Mouse (Mus musculus): ENCODE measurements around the gene Gm960. TPM values are rescaled to one million over a fixed set of nuclear protein-coding genes. Genes with fewer than 3 reads are reported as not detected.
A peak's percentile ranks its signal among the peaks of the same experiment; 100 is the strongest.

The Gm960 gene
- polyA plus RNA-seq, 1 experiment from 2014 or later, result 5.4 TPM

DNA sequence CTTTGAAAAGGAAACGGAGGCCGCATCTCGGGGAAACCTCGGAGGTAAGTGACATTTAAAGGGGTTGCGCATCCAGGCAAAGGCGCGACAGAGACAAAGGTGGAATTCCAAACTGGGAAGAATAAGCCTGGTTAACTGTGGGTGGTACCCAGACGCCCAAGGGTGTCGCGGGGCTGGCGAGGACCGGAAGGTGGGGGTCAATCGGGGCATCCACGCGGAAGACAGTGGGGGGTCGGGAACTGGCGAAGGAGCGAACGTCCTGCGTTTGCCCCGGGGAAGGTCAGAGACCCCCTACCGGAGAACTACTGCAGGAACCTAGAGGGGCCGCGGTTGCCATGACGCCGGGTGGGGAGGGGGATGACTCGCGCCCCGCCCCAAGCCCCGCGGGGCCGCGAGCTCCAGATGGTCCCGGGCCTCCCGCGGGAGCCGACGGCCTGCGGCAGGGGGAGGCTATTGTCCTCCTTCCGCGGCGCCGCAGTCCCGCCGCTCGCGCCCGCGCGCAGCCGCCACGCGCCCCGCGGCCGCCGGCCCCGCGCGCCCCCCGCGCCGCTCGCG is 13.2 kb upstream of the Gm960 start:
- Histone ChIP-seq H3K27me3 (peaks cover 50% of the 10 kb centered on the region), H3K27ac (replicated peaks) (no peak overlapping the region), H3K36me3 (no peaks in the 10 kb centered on the region), H3K4me2 (replicated peaks) (peak overlapping the region; percentile 97), H3K4me3 (replicated peaks) (peak overlapping the region; percentile 53), H3K4me1 (peaks cover 20% of the 10 kb centered on the region), H3K9ac (0 out of 2 replicates have a peak overlapping the region, but pooled peaks have one; percentile 15), H3K9me3 (replicated peaks) (no peaks in the 10 kb centered on the region)
- WGBS, result 3% methylated on average over 55 of the region's 65 CpGs
- 0 out of 2 replicates have a peak, but pooled peaks have one; percentile 39 for ATAC-seq (ENCODE audit: insufficient number of reproducible peaks, low FRiP score, low TSS enrichment, low read depth)

GRCm38 (mm10) chr19:4711098-4711600 is 12.7 kb upstream of the Gm960 start, which contains the start of gene Sptbn2:
Gene Sptbn2 (plus strand): TSS chr19:4711167.
- WGBS, result 15% methylated on average over 13 of the region's 13 CpGs
- H3K4me2 ChIP-seq (replicated peaks), result peak within 1 kb of the TSS; percentile 97
- H3K9ac ChIP-seq, result 0 out of 2 replicates have a peak within 1 kb of the TSS, but pooled peaks have one; percentile 15
- peaks cover 20% of the 10 kb centered on the region for H3K4me1 ChIP-seq
- H3K27me3 ChIP-seq, result peaks cover 50% of the 10 kb centered on the region
- H3K27ac ChIP-seq (replicated peaks), result no peak within 1 kb of the TSS
- H3K9me3 ChIP-seq (replicated peaks), result no peaks in the 10 kb centered on the region
- no peaks in the 10 kb centered on the region for H3K36me3 ChIP-seq
- ATAC-seq (ENCODE audit: insufficient number of reproducible peaks, low FRiP score, low TSS enrichment, low read depth), result no peak
- peak within 1 kb of the TSS; percentile 53 for H3K4me3 ChIP-seq (replicated peaks)

DNA sequence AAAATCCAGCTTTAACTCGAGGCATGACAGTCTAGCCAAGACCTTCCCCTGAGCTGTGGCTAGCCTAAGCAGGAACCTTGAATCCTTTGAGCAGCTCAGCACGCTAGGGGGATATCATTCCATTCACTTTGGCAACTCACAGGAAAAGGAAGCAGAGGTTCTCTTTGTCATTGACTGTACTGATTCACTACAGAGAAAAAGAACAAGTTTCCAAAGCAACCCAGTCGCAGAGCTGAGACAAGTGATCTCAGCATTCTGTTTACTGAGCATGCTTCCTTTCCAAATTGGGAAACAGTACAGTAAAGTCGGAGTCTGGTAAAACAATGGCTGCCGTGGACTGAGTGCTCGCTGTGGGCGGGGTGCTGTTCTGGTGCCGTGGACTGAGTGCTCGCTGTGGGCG is 10.3 kb upstream of the Gm960 start:
- Histone ChIP-seq H3K4me2 (replicated peaks) (no peak overlapping the region), H3K36me3 (no peaks in the 10 kb centered on the region), H3K4me1 (peaks cover 20% of the 10 kb centered on the region), H3K27ac (replicated peaks) (no peak overlapping the region), H3K4me3 (replicated peaks) (no peak overlapping the region), H3K27me3 (peaks cover 41% of the 10 kb centered on the region), H3K9ac (no peak overlapping the region), H3K9me3 (replicated peaks) (no peaks in the 10 kb centered on the region)
- ATAC-seq (ENCODE audit: insufficient number of reproducible peaks, low FRiP score, low TSS enrichment, low read depth), result no peak
- 80% methylated on average over 10 of the region's 10 CpGs for WGBS

- Histone ChIP-seq H3K4me3 (replicated peaks) (no peak overlapping the region), H3K9ac (no peak overlapping the region), H3K4me2 (replicated peaks) (no peak overlapping the region), H3K27me3 (peaks cover 47% of the 10 kb centered on the region), H3K4me1 (peaks cover 8% of the 10 kb centered on the region; the same call in 1 of the 2 replicates), H3K27ac (replicated peaks) (no peak overlapping the region), H3K9me3 (replicated peaks) (no peaks in the 10 kb centered on the region), H3K36me3 (no peaks in the 10 kb centered on the region)
- WGBS, result 65% methylated on average over 7 of the region's 7 CpGs
- ATAC-seq (ENCODE audit: insufficient number of reproducible peaks, low FRiP score, low TSS enrichment, low read depth), result no peak
Observed at GRCm38 (mm10) chr19:4701221-4701620, 2.8 kb upstream of the Gm960 start.

DNA sequence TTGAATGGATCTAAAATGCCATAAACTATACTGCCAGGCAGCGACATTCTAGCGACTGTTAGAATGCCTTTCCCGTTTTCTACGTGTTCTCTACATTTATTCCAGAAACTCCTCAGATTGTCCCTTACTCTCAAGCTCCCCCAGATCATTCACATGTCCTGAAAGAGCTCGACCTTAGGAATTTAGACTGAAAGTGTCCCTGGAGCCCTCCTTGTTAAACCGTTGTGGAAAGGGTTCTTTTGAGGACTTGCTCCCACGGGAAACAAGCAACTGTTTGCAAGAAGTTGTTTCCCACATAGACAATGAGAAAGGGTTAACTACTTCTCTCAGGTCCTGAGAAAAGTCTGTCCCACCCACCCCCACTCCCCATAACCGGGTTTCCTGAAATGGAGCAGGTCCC is 2.2 kb upstream of the Gm960 start:
- WGBS, result 72% methylated on average over 8 of the region's 8 CpGs
- no peak for ATAC-seq (ENCODE audit: insufficient number of reproducible peaks, low FRiP score, low TSS enrichment, low read depth)
- Histone ChIP-seq H3K27ac (replicated peaks) (no peak overlapping the region), H3K9me3 (replicated peaks) (no peaks in the 10 kb centered on the region), H3K4me1 (peaks cover 8% of the 10 kb centered on the region; the same call in 1 of the 2 replicates), H3K9ac (no peak overlapping the region), H3K4me2 (replicated peaks) (no peak overlapping the region), H3K36me3 (no peaks in the 10 kb centered on the region), H3K4me3 (replicated peaks) (no peak overlapping the region), H3K27me3 (peaks cover 47% of the 10 kb centered on the region)

DNA sequence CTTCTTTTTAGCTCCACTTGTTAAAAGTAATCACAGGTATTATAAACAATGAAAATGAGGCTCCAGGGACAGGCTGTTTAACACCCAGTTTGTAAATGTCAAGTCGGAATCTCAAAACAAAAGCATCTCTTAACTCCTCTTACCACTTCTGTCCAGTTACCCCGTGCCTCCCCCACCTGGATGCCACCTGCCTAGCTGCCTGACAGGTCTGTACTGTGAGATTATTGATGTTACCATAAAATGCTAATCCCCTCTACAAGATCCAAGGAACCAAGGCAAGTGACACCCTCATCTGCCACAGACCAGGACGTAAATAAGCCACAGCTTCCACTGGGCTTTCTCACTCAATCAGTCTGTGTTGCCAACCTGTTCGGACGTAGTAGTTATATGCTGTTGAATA is 1.4 kb upstream of the Gm960 start:
- Histone ChIP-seq H3K4me1 (peaks cover 8% of the 10 kb centered on the region; the same call in 1 of the 2 replicates), H3K36me3 (no peaks in the 10 kb centered on the region), H3K27me3 (peaks cover 45% of the 10 kb centered on the region), H3K4me2 (replicated peaks) (no peak overlapping the region), H3K9ac (no peak overlapping the region), H3K9me3 (replicated peaks) (no peaks in the 10 kb centered on the region), H3K4me3 (replicated peaks) (no peak overlapping the region), H3K27ac (replicated peaks) (no peak overlapping the region)
- no peak for ATAC-seq (ENCODE audit: insufficient number of reproducible peaks, low FRiP score, low TSS enrichment, low read depth)
- 70% methylated on average over 5 of the region's 5 CpGs for WGBS

- peak overlapping the region; percentile 92 for H3K4me2 ChIP-seq (replicated peaks)
- no peaks in the 10 kb centered on the region for H3K36me3 ChIP-seq
- peak overlapping the region; percentile 58; the same call in 1 of the 2 replicates for H3K4me3 ChIP-seq (replicated peaks)
- H3K9ac ChIP-seq, result no peak overlapping the region
- peaks cover 42% of the 10 kb centered on the region for H3K27me3 ChIP-seq
- ATAC-seq (ENCODE audit: insufficient number of reproducible peaks, low FRiP score, low TSS enrichment, low read depth), result no peak
- no peak overlapping the region for H3K27ac ChIP-seq (replicated peaks)
- H3K9me3 ChIP-seq (replicated peaks), result no peaks in the 10 kb centered on the region
- H3K4me1 ChIP-seq, result peaks cover 8% of the 10 kb centered on the region; the same call in 1 of the 2 replicates
- 31% methylated on average over 8 of the region's 8 CpGs for WGBS
Observed at GRCm38 (mm10) chr19:4698856-4699255, 388 bp upstream of the Gm960 start.

GRCm38 (mm10) chr19:4697721-4698120 is 747 bp downstream of the Gm960 start:
- peaks cover 8% of the 10 kb centered on the region; the same call in 1 of the 2 replicates for H3K4me1 ChIP-seq
- no peaks in the 10 kb centered on the region for H3K36me3 ChIP-seq
- 72% methylated on average over 9 of the region's 9 CpGs for WGBS
- H3K27me3 ChIP-seq, result peaks cover 39% of the 10 kb centered on the region
- no peak for ATAC-seq (ENCODE audit: insufficient number of reproducible peaks, low FRiP score, low TSS enrichment, low read depth)
- H3K4me3 ChIP-seq (replicated peaks), result peak overlapping the region; percentile 58
- H3K27ac ChIP-seq (replicated peaks), result no peak overlapping the region
- no peaks in the 10 kb centered on the region for H3K9me3 ChIP-seq (replicated peaks)
- H3K9ac ChIP-seq, result no peak overlapping the region
- H3K4me2 ChIP-seq (replicated peaks), result peak overlapping the region; percentile 92

GRCm38 (mm10) chr19:4697121-4697520 is 1.3 kb downstream of the Gm960 start:
- H3K9ac ChIP-seq, result no peak overlapping the region
- no peaks in the 10 kb centered on the region for H3K9me3 ChIP-seq (replicated peaks)
- peaks cover 8% of the 10 kb centered on the region; the same call in 1 of the 2 replicates for H3K4me1 ChIP-seq
- no peak for ATAC-seq (ENCODE audit: insufficient number of reproducible peaks, low FRiP score, low TSS enrichment, low read depth)
- no peak overlapping the region for H3K4me3 ChIP-seq (replicated peaks)
- no peak overlapping the region for H3K4me2 ChIP-seq (replicated peaks)
- no peaks in the 10 kb centered on the region for H3K36me3 ChIP-seq
- H3K27me3 ChIP-seq, result peaks cover 39% of the 10 kb centered on the region
- 83% methylated on average over 3 of the region's 3 CpGs for WGBS
- no peak overlapping the region for H3K27ac ChIP-seq (replicated peaks)

- Histone ChIP-seq H3K4me3 (replicated peaks) (no peak overlapping the region), H3K9me3 (replicated peaks) (no peaks in the 10 kb centered on the region), H3K4me1 (peaks cover 8% of the 10 kb centered on the region; the same call in 1 of the 2 replicates), H3K4me2 (replicated peaks) (no peak overlapping the region), H3K36me3 (no peaks in the 10 kb centered on the region), H3K9ac (no peak overlapping the region), H3K27ac (replicated peaks) (no peak overlapping the region), H3K27me3 (peaks cover 22% of the 10 kb centered on the region)
- no peak for ATAC-seq (ENCODE audit: insufficient number of reproducible peaks, low FRiP score, low TSS enrichment, low read depth)
- WGBS, result 64% methylated on average over 3 of the region's 3 CpGs
Observed at GRCm38 (mm10) chr19:4694346-4694745, 4.1 kb downstream of the Gm960 start.

- no peak overlapping the region for H3K27ac ChIP-seq (replicated peaks)
- H3K4me2 ChIP-seq (replicated peaks), result no peak overlapping the region
- H3K4me1 ChIP-seq, result no peaks in the 10 kb centered on the region
- no peak overlapping the region for H3K4me3 ChIP-seq (replicated peaks)
- no peaks in the 10 kb centered on the region for H3K27me3 ChIP-seq
- no peak for ATAC-seq (ENCODE audit: insufficient number of reproducible peaks, low FRiP score, low TSS enrichment, low read depth)
- 53% methylated on average over 6 of the region's 6 CpGs for WGBS
- H3K36me3 ChIP-seq, result no peaks in the 10 kb centered on the region
- no peak overlapping the region for H3K9ac ChIP-seq
- H3K9me3 ChIP-seq (replicated peaks), result no peaks in the 10 kb centered on the region
Observed at GRCm38 (mm10) chr19:4672401-4672800, 26.1 kb downstream of the Gm960 start.

DNA sequence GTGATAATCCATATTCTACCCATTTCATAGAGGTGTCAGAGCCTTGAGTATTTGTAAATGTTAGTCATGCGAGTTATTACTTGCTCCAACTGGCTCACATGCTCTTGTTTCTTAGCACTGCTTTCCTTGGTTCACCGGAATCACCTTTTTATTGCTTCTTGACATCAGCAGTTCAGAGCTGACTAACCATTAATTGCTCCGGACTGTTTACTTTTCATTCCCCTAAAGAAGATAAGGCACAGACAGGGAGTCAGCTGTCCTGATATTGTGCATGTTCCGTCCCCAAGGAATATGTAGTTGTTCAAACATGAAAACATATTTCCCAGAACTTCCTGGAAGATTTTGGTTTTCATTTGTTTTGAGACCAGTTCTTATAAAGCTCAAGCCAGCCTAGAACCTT is 27.7 kb downstream of the Gm960 start:
- Histone ChIP-seq H3K27ac (replicated peaks) (no peak overlapping the region), H3K4me3 (replicated peaks) (no peak overlapping the region), H3K9me3 (replicated peaks) (no peaks in the 10 kb centered on the region), H3K4me2 (replicated peaks) (no peak overlapping the region), H3K4me1 (no peaks in the 10 kb centered on the region), H3K36me3 (no peaks in the 10 kb centered on the region), H3K9ac (no peak overlapping the region), H3K27me3 (no peaks in the 10 kb centered on the region)
- 77% methylated on average over 4 of the region's 4 CpGs for WGBS
- ATAC-seq (ENCODE audit: insufficient number of reproducible peaks, low FRiP score, low TSS enrichment, low read depth), result no peak

All from embryonic facial prominence, embryonic 15.5 days (tissue).